Mouse (Mus musculus) heart, embryonic 10.5 days (tissue): Measurements from ENCODE around the gene Ssbp4. TPM values are rescaled to one million over a fixed set of nuclear protein-coding genes. Genes with fewer than 3 reads are reported as not detected.
A peak's percentile ranks its signal among the peaks of the same experiment; 100 is the strongest.

Source experiments
- DNase-seq: peaks from one replicate; pipeline ENCODE4 v3.0.0-alpha.2; 2017; ENCODE audit warnings: low spot score
- H3K27ac ChIP-seq: fragments of 300-500 bp; sonication (generic); 2 replicates; pipeline ENCODE4 v1.5.1; 2016; ENCODE audit warnings: mild to moderate bottlenecking
- H3K27me3 ChIP-seq: fragments of 300-500 bp; sonication (generic); 2 replicates; pipeline ENCODE4 v1.6.1; 2016; ENCODE audit warnings: mild to moderate bottlenecking; ENCODE audit not compliant: poor library complexity, insufficient read depth, severe bottlenecking
- H3K36me3 ChIP-seq: fragments of 300-500 bp; sonication (generic); 2 replicates; pipeline ENCODE4 v1.6.1; 2016; ENCODE audit warnings: mild to moderate bottlenecking, moderate library complexity
- H3K4me1 ChIP-seq: fragments of 300-500 bp; sonication (generic); 2 replicates; pipeline ENCODE4 v1.6.1; 2016; ENCODE audit warnings: mild to moderate bottlenecking
- H3K4me3 ChIP-seq: fragments of 300-500 bp; sonication (generic); 2 replicates; pipeline ENCODE4 v1.5.1; 2016; ENCODE audit warnings: mild to moderate bottlenecking, moderate library complexity
- H3K9me3 ChIP-seq: fragments of 300-500 bp; sonication (generic); 2 replicates; pipeline ENCODE4 v1.6.1; 2016; ENCODE audit warnings: mild to moderate bottlenecking, moderate library complexity
- WGBS: fragments of 180-500 bp; shearing (Covaris S2); methylation state at CpG from one replicate; pipeline ENCODE4 v1.1.7; 2016; 5-methylcytosine and 5-hydroxymethylcytosine counted together
- polyA plus RNA-seq: library from polyadenylated mRNA; unstranded; fragments of >200 nt; fragmentation: Nextera tagmentation; extraction: Ambion mirVana; gene quantifications from 2 replicates; pipeline ENCODE4 v1.2.1, GENCODE M21; 2016

Gene Ssbp4
- polyA plus RNA-seq, 1 experiment from 2014 or later = 107 TPM

- H3K4me3 ChIP-seq = no peak overlapping the region
- no peaks in the 10 kb centered on the region for H3K9me3 ChIP-seq
- H3K27ac ChIP-seq = peak overlapping the region; percentile 83
- DNase-seq = no peak
- H3K36me3 ChIP-seq = peaks cover 21% of the 10 kb centered on the region
- no peaks in the 10 kb centered on the region for H3K27me3 ChIP-seq
- H3K4me1 ChIP-seq = peaks cover 57% of the 10 kb centered on the region
- WGBS = 71% methylated on average over 6 of the region's 6 CpGs
Measured at GRCm38 (mm10) chr8:70646369-70646768, 37.7 kb upstream of the Ssbp4 start.

DNA sequence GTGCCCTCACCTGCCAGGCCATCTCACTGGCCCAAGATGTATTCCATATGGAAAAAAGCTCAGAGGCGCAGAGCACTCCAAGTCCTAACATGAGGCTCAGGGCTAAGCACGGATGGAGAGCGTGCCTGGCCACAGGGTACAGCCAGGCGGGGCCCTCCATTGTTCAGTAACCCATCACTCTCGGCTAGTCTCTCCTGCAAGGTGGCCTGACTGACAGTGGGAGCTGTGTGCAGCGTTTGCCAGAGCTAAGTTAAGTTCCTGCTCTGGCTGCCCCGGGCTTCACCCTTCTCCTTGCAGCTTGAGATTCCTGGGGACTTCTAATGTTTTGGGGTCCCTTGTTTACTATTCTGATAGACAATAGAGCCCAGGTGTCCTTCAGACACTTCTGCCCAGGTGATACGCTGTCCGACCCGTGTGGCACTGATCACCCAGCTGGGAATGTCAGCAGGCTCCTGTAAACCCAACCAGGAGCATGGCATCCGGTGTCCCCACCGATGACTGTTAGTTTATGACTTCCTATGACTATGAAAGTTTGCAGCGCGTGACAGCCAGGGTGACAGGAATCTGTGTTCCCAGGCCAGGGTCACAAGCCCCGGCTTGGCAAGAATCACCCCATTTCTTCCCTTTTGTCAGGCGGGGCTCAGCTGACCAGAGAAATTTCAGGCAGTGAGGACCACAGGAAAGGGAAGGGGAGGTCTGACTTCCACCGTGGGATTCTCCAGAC lies 37.0 kb upstream of the Ssbp4 start:
- Histone ChIP-seq H3K36me3 (peaks cover 14% of the 10 kb centered on the region), H3K4me1 (peaks cover 57% of the 10 kb centered on the region), H3K27me3 (no peaks in the 10 kb centered on the region), H3K9me3 (no peaks in the 10 kb centered on the region), H3K4me3 (no peak overlapping the region; the same call in 1 of the 2 replicates), H3K27ac (peak overlapping the region; percentile 83)
- no peak for DNase-seq
- WGBS = 65% methylated on average over 17 of the region's 17 CpGs

- H3K9me3 ChIP-seq = no peaks in the 10 kb centered on the region
- peaks cover 4% of the 10 kb centered on the region; the same call in 1 of the 2 replicates for H3K36me3 ChIP-seq
- 82% methylated on average over 2 of the region's 2 CpGs for WGBS
- H3K4me3 ChIP-seq = no peak overlapping the region
- no peaks in the 10 kb centered on the region for H3K27me3 ChIP-seq
- no peak overlapping the region for H3K27ac ChIP-seq
- peaks cover 43% of the 10 kb centered on the region for H3K4me1 ChIP-seq
- no peak for DNase-seq
Measured at GRCm38 (mm10) chr8:70644065-70644464, 35.4 kb upstream of the Ssbp4 start.

DNA sequence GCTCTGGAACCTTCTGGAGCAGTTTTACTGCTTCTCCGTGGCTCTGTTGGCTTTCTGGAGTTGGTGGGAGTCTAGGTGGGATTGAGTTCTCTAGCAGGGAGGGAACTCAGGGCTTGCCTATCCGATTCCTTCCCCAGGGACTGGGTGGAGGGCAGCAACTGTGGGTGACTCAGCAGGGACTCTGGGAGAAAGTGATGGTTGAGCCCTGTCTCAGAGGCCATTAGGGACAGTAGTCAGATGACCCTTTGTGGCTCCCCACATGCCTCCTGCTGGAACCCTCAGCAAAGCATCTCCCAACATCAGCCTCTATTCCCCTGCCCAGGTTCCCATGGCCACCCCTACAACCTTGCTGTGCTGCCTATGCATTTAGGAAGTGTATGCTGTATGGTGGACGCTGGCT lies 34.3 kb upstream of the Ssbp4 start:
- 50% methylated on average over 3 of the region's 3 CpGs for WGBS
- Histone ChIP-seq H3K4me1 (peaks cover 40% of the 10 kb centered on the region), H3K4me3 (no peak overlapping the region), H3K27me3 (no peaks in the 10 kb centered on the region), H3K36me3 (no peaks in the 10 kb centered on the region), H3K9me3 (no peaks in the 10 kb centered on the region), H3K27ac (peak overlapping the region; percentile 13; the same call in 1 of the 2 replicates)
- no peak for DNase-seq

- Histone ChIP-seq H3K27ac (peak overlapping the region; percentile 56), H3K9me3 (no peaks in the 10 kb centered on the region), H3K4me3 (no peak overlapping the region), H3K4me1 (peaks cover 33% of the 10 kb centered on the region), H3K36me3 (no peaks in the 10 kb centered on the region), H3K27me3 (no peaks in the 10 kb centered on the region)
- WGBS = 60% methylated on average over 9 of the region's 9 CpGs
- DNase-seq = no peak
Measured at GRCm38 (mm10) chr8:70638752-70639151, 30.1 kb upstream of the Ssbp4 start.

- H3K36me3 ChIP-seq = no peaks in the 10 kb centered on the region
- peak overlapping the region; percentile 47; the same call in 1 of the 2 replicates for H3K27ac ChIP-seq
- DNase-seq = no peak
- peaks cover 33% of the 10 kb centered on the region for H3K4me1 ChIP-seq
- no peak overlapping the region for H3K4me3 ChIP-seq
- H3K27me3 ChIP-seq = peaks cover 12% of the 10 kb centered on the region
- WGBS = 57% methylated on average over 8 of the region's 8 CpGs
- no peaks in the 10 kb centered on the region for H3K9me3 ChIP-seq
Measured at GRCm38 (mm10) chr8:70636838-70637237, 28.2 kb upstream of the Ssbp4 start.

- H3K27ac ChIP-seq = peak overlapping the region; percentile 39; the same call in 1 of the 2 replicates
- WGBS = 78% methylated on average over 6 of the region's 6 CpGs
Measured at GRCm38 (mm10) chr8:70635527-70635926, 26.9 kb upstream of the Ssbp4 start.

DNA sequence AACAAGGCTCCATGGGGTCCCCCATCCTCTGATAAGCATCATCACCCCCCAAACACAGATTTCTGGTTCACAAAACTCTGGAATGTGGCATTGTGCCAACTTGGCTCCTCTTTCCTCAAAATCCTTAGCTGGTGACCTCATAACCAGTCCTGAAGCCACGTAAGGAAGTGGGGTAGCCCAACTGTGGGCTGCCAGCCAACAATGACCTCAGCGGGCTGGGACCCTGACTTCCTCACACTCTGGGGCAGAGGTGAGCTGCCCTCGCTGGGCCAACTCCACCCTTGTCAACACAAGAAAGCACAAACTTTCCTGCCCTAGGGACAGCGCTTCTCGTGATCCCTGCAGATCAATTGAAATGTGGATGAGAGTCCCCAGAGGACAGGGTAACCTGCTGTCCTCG lies 25.4 kb upstream of the Ssbp4 start:
- Histone ChIP-seq H3K4me1 (peaks cover 59% of the 10 kb centered on the region), H3K9me3 (no peaks in the 10 kb centered on the region), H3K36me3 (no peaks in the 10 kb centered on the region), H3K4me3 (no peak overlapping the region), H3K27ac (peak overlapping the region; percentile 52; the same call in 1 of the 2 replicates), H3K27me3 (peaks cover 25% of the 10 kb centered on the region)
- DNase-seq = no peak
- 54% methylated on average over 6 of the region's 6 CpGs for WGBS

More at GRCm38 (mm10) chr8:70635527-70635926, 26.9 kb upstream of the Ssbp4 start:
- H3K9me3 ChIP-seq = no peaks in the 10 kb centered on the region
- peaks cover 25% of the 10 kb centered on the region for H3K27me3 ChIP-seq
- no peak overlapping the region for H3K4me3 ChIP-seq
- H3K4me1 ChIP-seq = peaks cover 46% of the 10 kb centered on the region
- H3K36me3 ChIP-seq = no peaks in the 10 kb centered on the region
- DNase-seq = no peak

DNA sequence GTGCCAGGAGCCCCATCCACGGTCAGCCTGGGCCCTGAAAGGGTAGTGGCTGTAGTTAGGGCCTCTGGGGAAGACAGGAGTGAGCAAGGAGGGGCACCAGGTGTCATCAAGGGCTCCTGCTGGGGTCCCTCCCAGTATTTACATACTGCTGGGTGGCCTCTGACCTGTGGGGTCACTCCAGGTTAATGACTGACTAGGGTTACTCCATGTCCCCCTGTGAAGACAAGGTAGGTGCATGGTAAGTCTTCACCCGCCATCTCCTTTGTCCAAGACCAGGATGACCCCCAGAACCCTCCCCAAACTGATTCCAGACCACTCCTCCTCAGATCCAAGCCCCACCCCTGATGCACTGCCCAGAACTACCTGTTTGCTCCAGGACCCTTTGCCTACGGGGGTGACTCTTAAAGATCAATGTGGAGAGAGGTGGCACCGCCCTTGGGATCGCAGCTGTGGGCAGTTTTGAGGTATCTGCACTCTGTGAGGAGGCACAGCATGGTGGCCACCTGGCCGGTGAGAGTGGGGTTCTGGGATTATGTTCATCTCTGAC lies 23.7 kb upstream of the Ssbp4 start, which contains the start of gene Gdf15:
Gdf15 (minus strand) TSS at position 111 of the 547 bp plus-strand sequence.
- H3K4me1 ChIP-seq = peaks cover 54% of the 10 kb centered on the region

GRCm38 (mm10) chr8:70631436-70631835 lies 22.8 kb upstream of the Ssbp4 start:
- Histone ChIP-seq H3K27ac (peak overlapping the region; percentile 30), H3K4me1 (peaks cover 45% of the 10 kb centered on the region), H3K4me3 (peak overlapping the region; percentile 40), H3K9me3 (no peaks in the 10 kb centered on the region), H3K27me3 (peaks cover 25% of the 10 kb centered on the region), H3K36me3 (no peaks in the 10 kb centered on the region)
- DNase-seq = no peak
- WGBS = 13% methylated on average over 24 of the region's 24 CpGs

More for the DNA sequence above, 23.7 kb upstream of the Ssbp4 start, which contains the start of gene Gdf15:
- no peak for DNase-seq
- peak within 1 kb of the TSS; percentile 40 for H3K4me3 ChIP-seq
- H3K9me3 ChIP-seq = no peaks in the 10 kb centered on the region
- H3K36me3 ChIP-seq = no peaks in the 10 kb centered on the region
- 71% methylated on average over 6 of the region's 6 CpGs for WGBS
- peaks cover 25% of the 10 kb centered on the region for H3K27me3 ChIP-seq
- peak within 1 kb of the TSS; percentile 30 for H3K27ac ChIP-seq

- 12% methylated on average over 22 of the region's 22 CpGs for WGBS
- peak overlapping the region; percentile 69 for H3K4me3 ChIP-seq
- no peaks in the 10 kb centered on the region for H3K36me3 ChIP-seq
- H3K27me3 ChIP-seq = peaks cover 25% of the 10 kb centered on the region
- DNase-seq = peak; percentile 86
- peaks cover 42% of the 10 kb centered on the region for H3K4me1 ChIP-seq
- H3K9me3 ChIP-seq = no peaks in the 10 kb centered on the region
- H3K27ac ChIP-seq = peak overlapping the region; percentile 88
Measured at GRCm38 (mm10) chr8:70630532-70631381, 22.1 kb upstream of the Ssbp4 start.

DNA sequence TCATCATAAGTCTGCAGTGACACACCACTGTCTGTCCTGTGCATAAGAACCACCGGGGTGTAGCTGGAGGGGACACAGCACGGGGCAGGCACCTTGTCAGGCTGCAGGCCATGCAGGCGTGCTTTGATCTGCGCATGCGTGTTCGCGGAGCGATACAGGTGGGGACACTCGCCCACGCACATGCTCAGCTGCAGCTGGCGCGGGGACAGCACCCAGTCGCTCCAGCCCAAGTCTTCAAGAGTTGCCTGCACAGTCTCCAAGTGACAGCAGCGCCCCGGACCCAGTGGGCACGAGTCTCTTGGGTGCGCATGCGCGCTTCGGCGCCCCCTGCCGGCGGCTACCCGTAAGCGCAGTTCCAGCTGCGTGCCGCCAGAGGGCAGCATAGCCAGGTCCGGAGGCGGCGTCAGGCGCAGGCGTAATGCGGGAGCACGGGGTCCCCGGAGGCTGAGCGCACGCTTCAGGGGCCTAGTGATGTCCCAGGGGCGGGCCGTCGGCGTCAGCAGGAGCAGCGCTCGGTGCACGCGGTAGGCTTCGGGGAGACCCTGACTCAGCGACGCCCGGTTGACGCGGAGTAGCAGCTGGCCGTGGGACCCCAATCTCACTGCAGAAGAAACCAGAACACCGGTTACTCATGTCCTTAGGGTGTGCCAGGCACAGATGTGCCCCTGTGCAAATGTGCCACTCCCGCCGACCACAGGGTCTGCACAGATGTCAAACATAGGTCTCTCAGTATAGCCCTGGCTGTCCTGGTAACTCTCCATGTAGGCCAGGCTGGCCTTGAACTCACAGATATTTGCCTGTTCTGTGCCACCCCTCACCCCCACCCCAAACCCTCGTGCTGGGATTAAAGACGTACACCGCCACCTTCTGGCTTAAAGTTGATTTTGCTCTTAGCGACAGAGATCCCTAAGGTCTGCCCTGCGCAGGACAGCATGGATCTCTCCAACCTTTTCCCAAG lies 21.2 kb upstream of the Ssbp4 start:
- DNase-seq = peak; percentile 94
- no peaks in the 10 kb centered on the region for H3K36me3 ChIP-seq
- no peaks in the 10 kb centered on the region for H3K9me3 ChIP-seq
- peak overlapping the region; percentile 69 for H3K4me3 ChIP-seq
- peaks cover 25% of the 10 kb centered on the region for H3K27me3 ChIP-seq
- H3K4me1 ChIP-seq = peaks cover 42% of the 10 kb centered on the region
- WGBS = 1% methylated on average over 60 of the region's 60 CpGs
- peak overlapping the region; percentile 88 for H3K27ac ChIP-seq
